Mouse (Mus musculus): ENCODE results near the gene Nrarp. TPM values are rescaled to one million over a fixed set of nuclear protein-coding genes. Genes with fewer than 3 reads are reported as not detected.

Gene Nrarp
- polyA plus RNA-seq, 1 experiment from 2014 or later: 17.3 TPM

DNA sequence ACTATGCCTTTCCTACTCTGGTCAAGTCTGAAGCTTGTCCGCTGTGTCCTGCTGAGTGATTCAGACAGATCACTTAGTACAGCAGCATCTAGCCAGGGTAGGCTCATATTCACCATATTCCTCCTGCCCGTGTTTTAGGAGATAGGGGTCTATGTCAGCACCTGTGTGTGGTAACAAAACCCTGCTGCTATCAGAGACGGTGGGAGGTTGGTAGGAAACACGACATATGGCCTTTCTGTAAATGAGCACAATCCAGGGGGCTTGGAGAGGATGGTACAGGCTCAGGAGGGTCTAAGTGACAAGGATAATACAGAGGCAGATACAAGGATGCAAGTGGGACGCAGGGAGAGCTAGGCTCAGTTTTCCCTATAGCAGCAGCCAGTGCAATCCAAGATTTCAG, 49.0 kb downstream of the Nrarp start:
- H3K27me3 ChIP-seq: peaks cover 29% of the 10 kb centered on the region

DNA sequence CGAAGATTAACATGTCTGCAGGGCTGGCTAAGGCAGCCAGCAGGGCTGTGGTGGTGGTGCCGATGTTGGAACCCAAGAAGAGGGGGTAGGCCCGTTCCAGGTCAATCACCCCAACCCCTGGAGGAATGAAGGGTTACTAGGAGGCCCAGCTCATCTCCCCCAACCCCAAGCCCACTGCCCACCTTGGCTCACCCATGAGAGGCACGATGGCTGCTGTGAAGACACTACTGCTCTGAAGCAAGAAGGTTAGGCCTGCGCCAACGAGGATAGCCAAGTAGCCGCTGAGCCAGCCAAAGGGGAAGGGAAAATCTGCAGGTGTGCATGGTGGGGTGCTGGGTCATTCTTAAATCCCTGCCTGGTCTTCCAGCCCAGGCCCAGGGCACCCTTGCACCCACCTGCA, 50.0 kb downstream of the Nrarp start:
- no peak overlapping the region for H3K9ac ChIP-seq
- no peaks in the 10 kb centered on the region for H3K36me3 ChIP-seq
- no peak overlapping the region for H3K4me2 ChIP-seq
- H3K27me3 ChIP-seq: peaks cover 38% of the 10 kb centered on the region
- no peak for ATAC-seq (replicated peaks; ENCODE audit: insufficient number of reproducible peaks, insufficient read depth, low FRiP score, low read depth)
- no peak overlapping the region for H3K4me3 ChIP-seq
- peaks cover 14% of the 10 kb centered on the region for H3K4me1 ChIP-seq (replicated peaks)
- H3K27ac ChIP-seq: no peak overlapping the region
- 83% methylated on average over 7 of the region's 7 CpGs for WGBS
- H3K9me3 ChIP-seq (replicated peaks): no peaks in the 10 kb centered on the region

More for the DNA sequence above, 49.0 kb downstream of the Nrarp start:
- no peak overlapping the region for H3K9ac ChIP-seq
- no peaks in the 10 kb centered on the region for H3K36me3 ChIP-seq
- H3K4me3 ChIP-seq: no peak overlapping the region
- WGBS: 67% methylated on average over 5 of the region's 5 CpGs
- H3K4me1 ChIP-seq (replicated peaks): peaks cover 17% of the 10 kb centered on the region
- H3K27ac ChIP-seq: no peak overlapping the region
- no peak overlapping the region for H3K4me2 ChIP-seq
- ATAC-seq (replicated peaks; ENCODE audit: insufficient number of reproducible peaks, insufficient read depth, low FRiP score, low read depth): no peak
- H3K9me3 ChIP-seq (replicated peaks): no peaks in the 10 kb centered on the region

- Histone ChIP-seq H3K9me3 (replicated peaks) (no peaks in the 10 kb centered on the region), H3K4me3 (no peak overlapping the region), H3K4me1 (replicated peaks) (peaks cover 10% of the 10 kb centered on the region), H3K27ac (no peak overlapping the region), H3K9ac (no peak overlapping the region), H3K36me3 (no peaks in the 10 kb centered on the region), H3K4me2 (no peak overlapping the region), H3K27me3 (peaks cover 43% of the 10 kb centered on the region)
- ATAC-seq (replicated peaks; ENCODE audit: insufficient number of reproducible peaks, insufficient read depth, low FRiP score, low read depth): no peak
- 56% methylated on average over 12 of the region's 12 CpGs for WGBS
Measured at GRCm38 (mm10) chr2:25231038-25231437, 50.5 kb downstream of the Nrarp start.

Other genes with a start within 250 kb of the Nrarp start
- gene Arrdc1, start 245.5 kb upstream of the Nrarp start, polyA plus RNA-seq (2015; fragmentation: Nextera tagmentation; extraction: Ambion mirVana): 17.6 and 26.3 TPM in 2 replicates
- 8.4 and 10.8 TPM in 2 replicates for gene Zmynd19, start 231.0 kb upstream of the Nrarp start, polyA plus RNA-seq (2015; fragmentation: Nextera tagmentation; extraction: Ambion mirVana)
- gene Dph7, start 218.4 kb upstream of the Nrarp start, polyA plus RNA-seq (2015; fragmentation: Nextera tagmentation; extraction: Ambion mirVana): 15.6 and 18.5 TPM in 2 replicates
- gene Mrpl41, start 205.7 kb upstream of the Nrarp start, polyA plus RNA-seq (2015; fragmentation: Nextera tagmentation; extraction: Ambion mirVana): 114 and 130 TPM in 2 replicates
- gene Pnpla7, start 204.7 kb upstream of the Nrarp start, polyA plus RNA-seq (2015; fragmentation: Nextera tagmentation; extraction: Ambion mirVana): 10.3 and 11.3 TPM in 2 replicates
- 55.9 and 68.2 TPM in 2 replicates for gene Nsmf, start 126.4 kb upstream of the Nrarp start, polyA plus RNA-seq (2015; fragmentation: Nextera tagmentation; extraction: Ambion mirVana)
- gene Entpd8, start 100.5 kb upstream of the Nrarp start, polyA plus RNA-seq (2015; fragmentation: Nextera tagmentation; extraction: Ambion mirVana): not detected in 2 replicates
- gene Noxa1, start 85.6 kb upstream of the Nrarp start, polyA plus RNA-seq (2015; fragmentation: Nextera tagmentation; extraction: Ambion mirVana): 0.15 and 0.16 TPM in 2 replicates
- 5.8 and 10.3 TPM in 2 replicates for gene Tor4a, start 16.1 kb downstream of the Nrarp start, polyA plus RNA-seq (2015; fragmentation: Nextera tagmentation; extraction: Ambion mirVana)
- gene Nelfb, start 30.7 kb downstream of the Nrarp start, polyA plus RNA-seq (2015; fragmentation: Nextera tagmentation; extraction: Ambion mirVana): 62.7 and 79.5 TPM in 2 replicates
- not detected in 2 replicates for gene Stpg3, start 33.9 kb downstream of the Nrarp start, polyA plus RNA-seq (2015; fragmentation: Nextera tagmentation; extraction: Ambion mirVana)
- 0.57 and 0.65 TPM in 2 replicates for gene Fam166a, start 38.0 kb downstream of the Nrarp start, polyA plus RNA-seq (2015; fragmentation: Nextera tagmentation; extraction: Ambion mirVana)
- 358 and 463 TPM in 2 replicates for gene Tubb4b, start 43.9 kb downstream of the Nrarp start, polyA plus RNA-seq (2015; fragmentation: Nextera tagmentation; extraction: Ambion mirVana)
- gene Slc34a3, start 53.6 kb downstream of the Nrarp start, polyA plus RNA-seq (2015; fragmentation: Nextera tagmentation; extraction: Ambion mirVana): not detected in 2 replicates
- gene Rnf224, start 56.0 kb downstream of the Nrarp start, polyA plus RNA-seq (2015; fragmentation: Nextera tagmentation; extraction: Ambion mirVana): not detected in 2 replicates
- 4.3 and 6.0 TPM in 2 replicates for gene Rnf208, start 61.5 kb downstream of the Nrarp start, polyA plus RNA-seq (2015; fragmentation: Nextera tagmentation; extraction: Ambion mirVana)
- gene Cysrt1, start 61.7 kb downstream of the Nrarp start, polyA plus RNA-seq (2015; fragmentation: Nextera tagmentation; extraction: Ambion mirVana): 0.30 TPM in 2 replicates
- 2.3 and 3.3 TPM in 2 replicates for gene AL732309.1, start 66.1 kb downstream of the Nrarp start, polyA plus RNA-seq (2015; fragmentation: Nextera tagmentation; extraction: Ambion mirVana)
- 17.6 and 18.2 TPM in 2 replicates for gene Tmem203, start 74.7 kb downstream of the Nrarp start, polyA plus RNA-seq (2015; fragmentation: Nextera tagmentation; extraction: Ambion mirVana)
- gene Tprn, start 81.9 kb downstream of the Nrarp start, polyA plus RNA-seq (2015; fragmentation: Nextera tagmentation; extraction: Ambion mirVana): 3.6 and 5.2 TPM in 2 replicates
- gene Ssna1, start 91.7 kb downstream of the Nrarp start, polyA plus RNA-seq (2015; fragmentation: Nextera tagmentation; extraction: Ambion mirVana): 137 and 152 TPM in 2 replicates
- 67.5 and 92.0 TPM in 2 replicates for gene Anapc2, start 91.7 kb downstream of the Nrarp start, polyA plus RNA-seq (2015; fragmentation: Nextera tagmentation; extraction: Ambion mirVana)
- gene Tmem210, start 107.4 kb downstream of the Nrarp start, polyA plus RNA-seq (2015; fragmentation: Nextera tagmentation; extraction: Ambion mirVana): not detected in 2 replicates
- 0.28 and 0.89 TPM in 2 replicates for gene Lrrc26, start 109.2 kb downstream of the Nrarp start, polyA plus RNA-seq (2015; fragmentation: Nextera tagmentation; extraction: Ambion mirVana)
- 0.25 and 0.28 TPM in 2 replicates for gene Grin1, start 138.4 kb downstream of the Nrarp start, polyA plus RNA-seq (2015; fragmentation: Nextera tagmentation; extraction: Ambion mirVana)
- gene Man1b1, start 151.6 kb downstream of the Nrarp start, polyA plus RNA-seq (2015; fragmentation: Nextera tagmentation; extraction: Ambion mirVana): 30.2 and 31.1 TPM in 2 replicates
- 9.5 and 12.5 TPM in 2 replicates for gene Dpp7, start 175.6 kb downstream of the Nrarp start, polyA plus RNA-seq (2015; fragmentation: Nextera tagmentation; extraction: Ambion mirVana)
- gene Uap1l1, start 184.9 kb downstream of the Nrarp start, polyA plus RNA-seq (2015; fragmentation: Nextera tagmentation; extraction: Ambion mirVana): 13.9 and 16.0 TPM in 2 replicates
- 15.4 and 25.5 TPM in 2 replicates for gene Sapcd2, start 191.6 kb downstream of the Nrarp start, polyA plus RNA-seq (2015; fragmentation: Nextera tagmentation; extraction: Ambion mirVana)
- gene Entpd2, start 215.1 kb downstream of the Nrarp start, polyA plus RNA-seq (2015; fragmentation: Nextera tagmentation; extraction: Ambion mirVana): 1.8 and 4.6 TPM in 2 replicates
- gene Npdc1, start 218.6 kb downstream of the Nrarp start, polyA plus RNA-seq (2015; fragmentation: Nextera tagmentation; extraction: Ambion mirVana): 28.8 and 41.6 TPM in 2 replicates
- gene Fut7, start 242.5 kb downstream of the Nrarp start, polyA plus RNA-seq (2015; fragmentation: Nextera tagmentation; extraction: Ambion mirVana): 0.08 and 0.15 TPM in 2 replicates
- gene Abca2, start 247.9 kb downstream of the Nrarp start, polyA plus RNA-seq (2015; fragmentation: Nextera tagmentation; extraction: Ambion mirVana): 3.5 and 5.6 TPM in 2 replicates